Mouse (Mus musculus): ENCODE measurements around the gene Hoga1.

DNA sequence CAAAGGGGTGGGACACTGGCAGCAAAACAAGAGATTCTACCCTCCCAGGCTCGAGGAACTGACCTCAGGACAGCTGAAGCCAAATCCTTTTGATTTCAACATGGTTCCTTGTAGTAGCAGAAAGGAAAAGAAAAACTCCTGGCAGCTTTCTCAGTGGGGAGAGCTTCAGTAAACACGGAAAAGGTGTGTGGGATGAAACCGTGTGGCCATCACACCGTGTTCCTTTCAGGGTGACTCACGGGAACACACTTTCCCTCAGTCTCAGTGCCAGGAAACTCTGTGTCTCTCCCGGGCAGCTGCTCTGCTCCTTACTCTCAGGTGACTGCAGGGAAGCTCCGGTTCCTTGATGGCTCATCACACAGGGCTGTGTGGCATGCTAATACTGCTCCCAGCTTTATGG, 13.0 kb downstream of the Hoga1 start:
- no peak for TF ChIP-seq GATA1 (IDR thresholded peaks at IDR 0.05; ENCODE audit: borderline replicate concordance, low read length)
- TF ChIP-seq FLI1 (IDR thresholded peaks at IDR 0.05; ENCODE audit: low read length) = no peak
